Mouse (Mus musculus): ENCODE results near the gene Nr2e3. TPM values are rescaled to one million over a fixed set of nuclear protein-coding genes. Genes with fewer than 3 reads are reported as not detected.

Gene Nr2e3
- polyA plus RNA-seq (2012; ENCODE audit: low replicate concordance): 0.73 and 0.89 TPM in 2 replicates

GRCm38 (mm10) chr9:59960559-59960958, at the start of gene Nr2e3:
Gene Nr2e3 (minus strand): TSS chr9:59960659.

Other genes with a start within 250 kb of the Nr2e3 start
- gene Senp8, start 209.9 kb downstream of the Nr2e3 start, polyA plus RNA-seq (2012; ENCODE audit: low replicate concordance): 0.26 and 0.29 TPM in 2 replicates
- 2.2 and 4.3 TPM in 2 replicates for gene Myo9a, start 209.8 kb downstream of the Nr2e3 start, polyA plus RNA-seq (2012; ENCODE audit: low replicate concordance)

Data from hematopoietic multipotent progenitor cell, adult 10-12 weeks (in vitro differentiated cells).